Mouse (Mus musculus) ES-E14 (cell line): ENCODE measurements around the gene Rora. TPM values are rescaled to one million over a fixed set of nuclear protein-coding genes. Genes with fewer than 3 reads are reported as not detected.

Experiments
- DNase-seq: peaks from one replicate; pipeline ENCODE4 v3.0.0-alpha.2; 2013; ENCODE audit warnings: low read depth, low spot score
- H3K27ac ChIP-seq: 2 replicates; pipeline ENCODE4 v1.5.1; 2012; ENCODE audit warnings: low read depth, mild to moderate bottlenecking, low read length, moderate library complexity, mixed read lengths; ENCODE audit not compliant: poor library complexity, insufficient read depth, severe bottlenecking
- H3K36me3 ChIP-seq: 2 replicates; pipeline ENCODE4 v1.6.1; 2012; ENCODE audit warnings: mild to moderate bottlenecking, low read length, moderate library complexity, mixed read lengths; ENCODE audit not compliant: control insufficient read depth, poor library complexity, insufficient read depth, severe bottlenecking
- H3K4me1 ChIP-seq, 2 experiments: fragments of 150-350 bp in 1 of 2; sonication (generic) in 1 of 2; 2 replicates each; pipeline ENCODE4 v1.6.1; 2012; ENCODE audit warnings: low read length in 2 of 2, mild to moderate bottlenecking in 1 of 2, mixed read lengths in 1 of 2; ENCODE audit not compliant: control insufficient read depth in 2 of 2, insufficient read depth in 2 of 2, poor library complexity in 1 of 2
- H3K4me3 ChIP-seq, 2 experiments: fragments of 150-350 bp in 1 of 2; sonication (generic) in 1 of 2; 2 replicates each; pipeline ENCODE4 v1.5.1; 2012; ENCODE audit warnings: low read length in 2 of 2, low read depth in 1 of 2, mild to moderate bottlenecking in 1 of 2, mixed read lengths in 1 of 2; ENCODE audit not compliant: insufficient read depth in 1 of 2, poor library complexity in 1 of 2, severe bottlenecking in 1 of 2
- H3K9ac ChIP-seq: 2 replicates; pipeline ENCODE4 v1.6.1; 2012; ENCODE audit warnings: low read depth, mild to moderate bottlenecking, low read length, mixed read lengths; ENCODE audit not compliant: poor library complexity, insufficient read depth, severe bottlenecking
- H3K9me3 ChIP-seq: fragments of 150-350 bp; sonication (generic); 2 replicates; pipeline ENCODE4 v1.6.1; 2012; ENCODE audit warnings: low read depth, mild to moderate bottlenecking, low read length; ENCODE audit not compliant: control insufficient read depth, insufficient read depth
- CHD2 ChIP-seq: IDR thresholded peaks from 2 replicates; pipeline ENCODE4 v1.6.1; 2014; ENCODE audit warnings: mild to moderate bottlenecking, low read depth, low read length, inconsistent platforms
- HCFC1 ChIP-seq: IDR thresholded peaks from 2 replicates; pipeline ENCODE4 v1.6.1; 2012; ENCODE audit warnings: low read length, inconsistent platforms, borderline replicate concordance; ENCODE audit not compliant: insufficient read depth
- MAFK ChIP-seq: IDR thresholded peaks from 2 replicates; pipeline ENCODE4 v1.6.1; 2014; ENCODE audit warnings: mild to moderate bottlenecking, low read depth, low read length, inconsistent platforms; ENCODE audit not compliant: insufficient read depth
- ZC3H11A ChIP-seq: IDR thresholded peaks from 2 replicates; pipeline ENCODE4 v1.6.1; 2012; ENCODE audit warnings: low read depth, mild to moderate bottlenecking, inconsistent platforms, low read length, borderline replicate concordance
- ZNF384 ChIP-seq: IDR thresholded peaks from 2 replicates; pipeline ENCODE4 v1.6.1; 2012; ENCODE audit warnings: low read depth, low read length, inconsistent platforms
- in situ Hi-C, 2 experiments: fragments of 600-800 bp; cut with MboI; formaldehyde crosslinking; loops; one replicate each; pipeline ENCODE4 v1.15.1; 2025; ENCODE audit warnings: low sequenced_read_pairs in 2 of 2, inconsistent platforms in 1 of 2; ENCODE audit not compliant: unreplicated experiment in 2 of 2
- total RNA-seq: library from RNA; depleted of rRNA; stranded (reverse); fragments of 300-350 nt; gene quantifications from 2 replicates; pipeline ENCODE4 v1.2.3, GENCODE M21; 2012

Rora gene
- total RNA-seq, 1 experiment = 2.1 TPM

- Histone ChIP-seq H3K36me3 (no peaks in the 10 kb centered on the region), H3K27ac (no peak overlapping the region), H3K4me3 (no peak overlapping the region), H3K9me3 (no peaks in the 10 kb centered on the region), H3K4me1 (peaks cover 4 to 10% of the 10 kb centered on the region in 2 experiments; a peak in 1 of 4 replicates), H3K9ac (no peak overlapping the region)
- in situ Hi-C loops = no loop called here
- TF ChIP-seq ZC3H11A (0 out of 2 replicates have a peak, but pooled peaks have one; percentile 54), MAFK (no peak)
- DNase-seq = no peak
Observed at GRCm38 (mm10) chr9:68765595-68765994, 112.0 kb downstream of the Rora start.

DNA sequence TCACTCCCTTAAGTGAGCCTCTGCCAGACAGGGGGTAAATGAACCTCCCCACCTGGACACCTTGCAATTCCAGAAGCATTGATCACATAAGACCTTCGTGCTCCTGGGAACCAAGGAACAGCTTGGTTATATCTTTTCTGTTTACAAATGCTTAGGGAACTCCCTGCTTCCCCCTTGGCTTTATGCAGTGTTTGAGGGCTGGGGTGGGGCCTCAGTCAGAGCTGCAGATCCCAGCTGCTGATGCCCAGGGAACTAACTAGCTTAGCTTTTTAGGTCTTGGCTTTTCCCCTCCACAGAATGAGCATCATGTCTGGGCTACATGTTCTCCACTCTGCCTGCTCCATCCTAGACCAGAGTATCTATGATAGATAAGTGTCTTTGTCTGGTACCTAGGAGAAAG, 116.1 kb downstream of the Rora start:
- no peaks in the 10 kb centered on the region for H3K4me1 ChIP-seq
- DNase-seq = no peak
- H3K9me3 ChIP-seq = no peaks in the 10 kb centered on the region
- H3K36me3 ChIP-seq = no peaks in the 10 kb centered on the region
- in situ Hi-C loops = no loop called here
- no peak overlapping the region for H3K9ac ChIP-seq
- TF ChIP-seq CHD2 (no peak), ZC3H11A (no peak), MAFK (no peak), HCFC1 (no peak), ZNF384 (no peak)
- no peak overlapping the region for H3K4me3 ChIP-seq
- no peak overlapping the region for H3K27ac ChIP-seq

DNA sequence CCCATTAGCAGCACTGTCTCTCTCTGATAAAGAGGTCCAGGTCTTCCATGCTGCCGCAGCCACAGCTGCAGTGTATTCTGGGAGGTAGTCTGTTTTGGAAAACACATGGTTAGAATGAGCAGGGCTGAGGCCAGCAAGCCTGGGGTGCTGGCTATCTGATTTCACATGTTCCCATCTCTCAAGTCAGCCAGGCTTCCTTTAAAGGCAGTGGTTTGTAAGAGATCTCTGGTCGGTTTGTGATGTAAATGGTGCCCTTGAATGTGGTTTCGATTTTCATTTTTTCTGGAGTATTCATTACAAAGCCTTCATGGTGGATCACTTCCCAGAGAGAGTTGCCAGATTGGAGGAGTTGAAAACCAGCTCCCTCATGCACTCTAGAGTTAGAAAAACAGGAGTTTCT, 117.8 kb downstream of the Rora start:
- H3K9me3 ChIP-seq = no peaks in the 10 kb centered on the region
- DNase-seq = no peak
- H3K9ac ChIP-seq = no peak overlapping the region
- no peaks in the 10 kb centered on the region for H3K36me3 ChIP-seq
- H3K4me3 ChIP-seq = no peak overlapping the region
- no peak for TF ChIP-seq MAFK
- no peak for TF ChIP-seq ZC3H11A
- no peak for TF ChIP-seq ZNF384
- TF ChIP-seq CHD2 = no peak
- in situ Hi-C loops = no loop called here
- no peak overlapping the region for H3K27ac ChIP-seq
- no peaks in the 10 kb centered on the region for H3K4me1 ChIP-seq

GRCm38 (mm10) chr9:68773770-68774169, 120.2 kb downstream of the Rora start:
- no peak overlapping the region for H3K9ac ChIP-seq
- DNase-seq = no peak
- no peak for TF ChIP-seq ZNF384
- no peak for TF ChIP-seq MAFK
- TF ChIP-seq CHD2 = no peak
- no peak for TF ChIP-seq ZC3H11A
- no peak for TF ChIP-seq HCFC1
- no peaks in the 10 kb centered on the region for H3K9me3 ChIP-seq
- in situ Hi-C loops = no loop called here
- peaks cover 6 to 8% of the 10 kb centered on the region in 2 experiments; a peak in 3 of 4 replicates for H3K4me1 ChIP-seq
- no peaks in the 10 kb centered on the region for H3K36me3 ChIP-seq
- no peak overlapping the region for H3K4me3 ChIP-seq
- H3K27ac ChIP-seq = no peak overlapping the region

DNA sequence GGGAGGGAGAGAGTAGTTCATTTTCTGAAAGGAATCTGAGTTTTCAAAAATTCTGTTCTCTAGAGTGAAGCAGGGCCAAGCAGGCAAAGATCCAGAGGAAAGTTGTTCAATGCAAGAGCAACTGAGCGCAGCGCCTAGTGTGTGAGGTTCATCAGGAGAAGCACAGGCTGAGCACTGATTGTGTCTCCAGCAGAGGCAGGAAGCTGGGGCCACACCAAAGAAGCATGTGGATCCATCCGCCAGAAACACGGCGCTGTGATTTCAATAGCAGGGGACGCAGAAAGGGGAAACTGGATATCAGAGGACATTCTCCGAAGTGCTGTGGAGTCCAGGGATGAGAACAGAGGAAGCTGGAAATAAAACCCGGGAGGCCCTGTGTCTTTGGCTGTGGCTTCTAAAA, 128.4 kb downstream of the Rora start:
- TF ChIP-seq MAFK = no peak
- TF ChIP-seq ZNF384 = no peak
- no peak for TF ChIP-seq CHD2
- TF ChIP-seq ZC3H11A = no peak
- no peak for TF ChIP-seq HCFC1
- Histone ChIP-seq H3K9me3 (no peaks in the 10 kb centered on the region), H3K36me3 (no peaks in the 10 kb centered on the region), H3K9ac (no peak overlapping the region; the same call in 1 of the 2 replicates), H3K4me1 (peaks cover 6 to 8% of the 10 kb centered on the region in 2 experiments; a peak in 3 of 4 replicates), H3K4me3 (no peak overlapping the region), H3K27ac (no peak overlapping the region)
- in situ Hi-C loops = no loop called here
- no peak for DNase-seq
